Comparison of ENCODE assay signal across 16 mouse cellular contexts in the genomic region with DNA sequence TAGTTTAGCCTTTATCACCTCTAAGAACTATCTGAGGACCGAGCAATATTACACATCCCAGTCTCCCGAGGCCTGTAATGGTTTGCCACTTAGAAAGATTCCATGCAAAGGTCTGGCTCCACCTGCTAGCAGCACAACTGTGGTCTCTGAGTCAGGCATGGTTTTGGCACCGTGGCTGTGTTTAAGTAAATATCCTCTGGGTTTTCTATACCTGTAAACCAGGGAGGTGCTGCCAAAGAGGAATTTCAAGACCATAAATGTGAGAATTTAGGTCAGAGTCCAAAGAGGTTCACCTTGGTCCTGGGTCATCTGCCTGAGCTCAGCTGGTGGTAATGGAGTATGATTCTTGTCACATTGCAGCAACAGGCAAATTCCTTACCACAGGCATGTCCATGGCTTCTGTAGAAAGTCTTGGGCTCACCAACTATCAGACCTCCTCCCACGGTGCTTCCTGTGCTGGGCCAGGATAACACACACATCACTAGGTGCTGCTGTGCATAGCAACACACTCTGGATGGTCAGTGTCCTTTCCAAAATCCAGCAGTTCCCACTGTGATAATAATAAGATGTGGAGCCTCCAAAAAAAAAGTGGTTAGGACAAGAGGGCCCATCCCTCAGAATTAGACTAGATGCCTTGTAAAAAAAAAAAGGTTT.
DNase-seq lines count a peak whose midpoint lies in the region.
"Had no signal": no experiment of that assay in that cellular context is flagged by ENCODE, and none has a peak within 500 bp of the region (broad histone marks: within the 10 kb centered on the region; RNA-seq: fewer than 3 reads in every experiment).

No protein-coding gene starts in this region.

- peak; percentile 66 for DNase-seq in heart, adult 11 months
- DNase-seq in heart, postnatal 36 days: no peak
- DNase-seq in 3134 (ENCODE audit: extremely low read depth, insufficient read length, low spot score): peak; percentile 68
- DNase-seq in NIH3T3 (ENCODE audit: low read depth): peak; percentile 12
- peak; percentile 73 for DNase-seq in large intestine, adult 2 months (ENCODE audit: low read depth, low spot score)
- DNase-seq in yolk sac, embryonic 10.5 days (ENCODE audit: low spot score): no peak
- DNase-seq in cerebellum, postnatal 36 days: no peak
- DNase-seq: adrenal gland, adult 8-10 months; adrenal gland, postnatal 14 days; adrenal gland, postnatal 36 days; B cell, adult 2 months; cerebellum, adult 11-12 months; cerebellum, adult 2 months; cerebellum, adult 9-10 months; cerebellum, postnatal 10 days; forebrain, postnatal 0 days had no signal

- WGBS in large intestine, adult 2 months: 35% methylated on average over 4 of the region's 4 CpGs

- intact Hi-C loops in heart, postnatal 36 days (cut with DNase I): no loop called here

Comparison
In these comparisons a context has a peak if more than half of its experiments do, and no peak if none do; other contexts are left out.
1. DNase-seq: peak in heart, adult 11 months (single experiment), 3134 (single experiment), NIH3T3 (single experiment) and large intestine, adult 2 months (single experiment); none in heart, postnatal 36 days (0 of 2), yolk sac, embryonic 10.5 days (single experiment) and cerebellum, postnatal 36 days (0 of 2).